Mouse (Mus musculus): ENCODE measurements at regions not wholly inside any gene's neighbourhood (a gene's known extent, or its start where the extent isn't known, plus 50 kb on each side); places are given as distances from the start of the nearest gene placed in this dataset.

GRCm38 (mm10) chr4:23826885-23827284, 669.4 kb upstream of the Mms22l start:
- TF ChIP-seq POLR2A (IDR thresholded peaks at IDR 0.05; ENCODE audit: extremely low read depth, insufficient read depth, low read length): no peak
- no peak for TF ChIP-seq CTCF (IDR thresholded peaks at IDR 0.05; ENCODE audit: extremely low read depth, insufficient read depth, low read length)

All from cortical plate, adult 2 months (tissue).